ENCODE assay signal across 11 mouse cellular contexts in the genomic region with DNA sequence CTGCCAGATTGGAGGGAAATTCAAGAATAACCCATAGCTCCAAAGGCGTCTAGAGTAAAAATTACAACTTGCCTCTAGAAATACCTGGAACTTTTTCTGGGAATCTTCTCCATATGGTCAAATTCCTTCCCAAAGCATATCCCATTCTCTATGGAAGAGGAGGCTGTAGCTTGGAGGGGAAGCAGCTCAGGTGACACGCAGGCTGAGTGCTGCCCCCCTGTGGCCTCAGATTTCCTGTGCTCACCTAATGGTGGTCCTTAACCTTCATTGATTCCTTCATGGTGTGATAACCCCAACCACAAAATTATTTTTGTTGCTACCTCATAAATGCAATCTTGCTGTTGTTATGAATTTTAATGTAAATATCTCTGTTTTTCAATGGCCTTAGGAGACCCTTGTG. TPM values are rescaled to one million over a fixed set of nuclear protein-coding genes. Genes with fewer than 3 reads are reported as not detected.
DNase-seq lines count a peak whose midpoint lies in the region; ATAC-seq lines count a peak whose summit lies in the region.
"Had no signal": no experiment of that assay in that cellular context is flagged by ENCODE, and none has a peak within 500 bp of the region (broad histone marks: within the 10 kb centered on the region; RNA-seq: fewer than 3 reads in every experiment).

No protein-coding gene starts in this region.

- H3K9me3 ChIP-seq in liver, embryonic 11.5 days (ENCODE audit: control insufficient read depth, low read length), result no peaks in the 10 kb centered on the region
- H3K9me3 ChIP-seq: heart, embryonic 13.5 days had no signal

- WGBS in liver, embryonic 11.5 days, result 35% methylated on average over 2 of the region's 2 CpGs

- no peak overlapping the region for H3K27ac ChIP-seq in liver, embryonic 11.5 days (ENCODE audit: low read depth, low read length)
- H3K27ac ChIP-seq: heart, embryonic 13.5 days; macrophage had no signal

- H3K4me1 ChIP-seq in liver, embryonic 11.5 days (replicated peaks; ENCODE audit: control insufficient read depth, insufficient read depth, low read length), result peaks cover 2% of the 10 kb centered on the region; the same call in 1 of the 2 replicates

- no peak overlapping the region for H3K4me3 ChIP-seq in liver, embryonic 11.5 days (ENCODE audit: low read depth, low read length)
- H3K4me3 ChIP-seq: heart, embryonic 13.5 days had no signal

- H3K27me3 ChIP-seq in liver, embryonic 11.5 days (replicated peaks; ENCODE audit: control insufficient read depth, insufficient read depth, low read length), result no peaks in the 10 kb centered on the region
- H3K27me3 ChIP-seq: heart, embryonic 13.5 days; Patski had no signal

- no peak overlapping the region for H3K4me2 ChIP-seq in liver, embryonic 11.5 days
- H3K4me2 ChIP-seq: heart, embryonic 13.5 days had no signal

- no peak overlapping the region for H3K9ac ChIP-seq in liver, embryonic 11.5 days (ENCODE audit: low read depth, low read length)
- H3K9ac ChIP-seq: heart, embryonic 13.5 days had no signal

- DNase-seq in cerebellum, adult 18-20 months, result peak; percentile 59 to 70
- no peak for DNase-seq in cerebellum, adult 11 months
- peak; percentile 47 for DNase-seq in liver
- no peak for DNase-seq in liver, embryonic 11.5 days (ENCODE audit: low spot score)
- DNase-seq in adrenal gland, postnatal 25 days, result peak; percentile 62
- peak; percentile 68 to 85 for DNase-seq in kidney, postnatal 25 days
- peak; percentile 81 for DNase-seq in thymus, postnatal 14 days
- DNase-seq in urinary bladder, postnatal 36 days (ENCODE audit: low spot score in 2 of 2), result no peak

- ATAC-seq in liver, embryonic 11.5 days (replicated peaks; ENCODE audit: low FRiP score), result no peak
- ATAC-seq: Patski had no signal

- no peaks in the 10 kb centered on the region for H3K36me3 ChIP-seq in liver, embryonic 11.5 days (ENCODE audit: control insufficient read depth, insufficient read depth, low read length)
- H3K36me3 ChIP-seq: heart, embryonic 13.5 days had no signal

RNA-seq across cellular contexts. Expression of a gene that starts 45.9 kb away (rescaled TPM):
- 3.3 TPM in 2 replicates for polyA plus RNA-seq in liver, embryonic 11.5 days (2014; fragmentation: Nextera tagmentation; extraction: Ambion mirVana)
- 0.12 TPM in 1 of 2 replicates, not detected in the other for total RNA-seq in adrenal gland, postnatal 25 days (2021)
- polyA plus RNA-seq: macrophage had no signal

RNA-seq across cellular contexts. Expression of a gene that starts 51.2 kb away (rescaled TPM):
- polyA plus RNA-seq in liver, embryonic 11.5 days (2014; fragmentation: Nextera tagmentation; extraction: Ambion mirVana), result 33.2 and 33.3 TPM in 2 replicates
- total RNA-seq in adrenal gland, postnatal 25 days (2021), result 62.3 and 98.6 TPM in 2 replicates
- polyA plus RNA-seq: Patski had no signal

Comparison
In these comparisons a context has a peak if more than half of its experiments do, and no peak if none do; other contexts are left out.
1. DNase-seq: peak in cerebellum, adult 18-20 months (2 of 2), liver (single experiment), adrenal gland, postnatal 25 days (single experiment), kidney, postnatal 25 days (2 of 2) and thymus, postnatal 14 days (single experiment); none in cerebellum, adult 11 months (single experiment), liver, embryonic 11.5 days (single experiment) and urinary bladder, postnatal 36 days (0 of 2).